9 mouse cellular contexts compared by ENCODE assay signal in the genomic region with DNA sequence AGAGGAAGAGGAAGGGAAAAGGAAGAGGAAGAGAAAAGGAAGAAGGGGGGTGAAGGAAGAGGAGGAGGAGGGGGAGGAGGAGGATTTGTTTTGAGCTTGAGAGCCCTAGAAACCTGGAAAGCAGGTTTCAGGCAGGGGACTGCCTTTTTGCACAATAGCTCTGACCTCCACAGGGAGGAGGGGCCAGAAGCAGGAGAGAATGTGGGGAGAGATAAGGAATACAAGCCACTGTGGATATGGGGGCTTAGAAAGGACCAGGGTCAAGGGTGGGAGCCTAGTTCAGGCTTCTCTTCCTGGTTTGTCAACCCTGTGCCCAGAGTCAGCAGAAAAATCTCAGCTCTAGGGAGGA. TPM values are rescaled to one million over a fixed set of nuclear protein-coding genes. Genes with fewer than 3 reads are reported as not detected.
DNase-seq lines count a peak whose midpoint lies in the region; ATAC-seq lines count a peak whose summit lies in the region.
"Had no signal": no experiment of that assay in that cellular context is flagged by ENCODE, and none has a peak within 500 bp of the region (broad histone marks: within the 10 kb centered on the region; RNA-seq: fewer than 3 reads in every experiment).

No protein-coding gene starts in this region.

- no peaks in the 10 kb centered on the region for H3K27me3 ChIP-seq in heart, embryonic 13.5 days (replicated peaks)
- H3K27me3 ChIP-seq in hindbrain, embryonic 16.5 days (replicated peaks; ENCODE audit: control insufficient read depth, insufficient read depth, low read length), result no peaks in the 10 kb centered on the region
- no peaks in the 10 kb centered on the region for H3K27me3 ChIP-seq in midbrain, embryonic 16.5 days (ENCODE audit: control insufficient read depth, insufficient read depth, low read depth, low read length)
- H3K27me3 ChIP-seq: Patski had no signal

- H3K9ac ChIP-seq in heart, embryonic 13.5 days, result peak overlapping the region; percentile 78
- H3K9ac ChIP-seq in hindbrain, embryonic 16.5 days (ENCODE audit: low read depth, low read length), result peak overlapping the region; percentile 50; the same call in 1 of the 2 replicates
- peak overlapping the region; percentile 32; the same call in 1 of the 2 replicates for H3K9ac ChIP-seq in midbrain, embryonic 16.5 days (ENCODE audit: low read depth, low read length)

- intact Hi-C loops in gastrocnemius, postnatal 14 days (cut with DNase I; ENCODE audit: low total_unique reads), result no loop called here

- no peaks in the 10 kb centered on the region for H3K36me3 ChIP-seq in heart, embryonic 13.5 days
- H3K36me3 ChIP-seq in hindbrain, embryonic 16.5 days (ENCODE audit: control insufficient read depth, insufficient read depth, low read length), result no peaks in the 10 kb centered on the region
- H3K36me3 ChIP-seq in midbrain, embryonic 16.5 days (ENCODE audit: control insufficient read depth, insufficient read depth, low read length), result no peaks in the 10 kb centered on the region

- H3K4me1 ChIP-seq in heart, embryonic 13.5 days, result peaks cover 87% of the 10 kb centered on the region
- peaks cover 31% of the 10 kb centered on the region for H3K4me1 ChIP-seq in brown adipose tissue, adult 24 weeks (ENCODE audit: control insufficient read depth, insufficient read depth, insufficient read length, low read length)
- H3K4me1 ChIP-seq in hindbrain, embryonic 16.5 days (ENCODE audit: control insufficient read depth, insufficient read depth, low read depth, low read length), result peaks cover 47% of the 10 kb centered on the region
- H3K4me1 ChIP-seq in midbrain, embryonic 16.5 days (ENCODE audit: control insufficient read depth, insufficient read depth, low read length), result peaks cover 50% of the 10 kb centered on the region

- peak overlapping the region; percentile 90 for H3K27ac ChIP-seq in heart, embryonic 13.5 days (replicated peaks)
- H3K27ac ChIP-seq in brown adipose tissue, adult 24 weeks (replicated peaks; ENCODE audit: low read depth, low read length), result peak overlapping the region; percentile 56
- peak overlapping the region; percentile 72 for H3K27ac ChIP-seq in hindbrain, embryonic 16.5 days (ENCODE audit: low read depth, low read length)
- peak overlapping the region; percentile 74 for H3K27ac ChIP-seq in midbrain, embryonic 16.5 days (ENCODE audit: low read length)

- H3K9me3 ChIP-seq in heart, embryonic 13.5 days, result no peaks in the 10 kb centered on the region
- H3K9me3 ChIP-seq in hindbrain, embryonic 16.5 days (ENCODE audit: control insufficient read depth, low read length), result no peaks in the 10 kb centered on the region
- H3K9me3 ChIP-seq in midbrain, embryonic 16.5 days (replicated peaks; ENCODE audit: control insufficient read depth, low read length, poor library complexity, severe bottlenecking), result no peaks in the 10 kb centered on the region

- peak overlapping the region; percentile 39 for H3K4me3 ChIP-seq in heart, embryonic 13.5 days
- H3K4me3 ChIP-seq in brown adipose tissue, adult 24 weeks (ENCODE audit: insufficient read depth, low read depth, low read length), result no peak overlapping the region
- no peak overlapping the region; the same call in 1 of the 2 replicates for H3K4me3 ChIP-seq in hindbrain, embryonic 16.5 days (ENCODE audit: low read length)
- H3K4me3 ChIP-seq in midbrain, embryonic 16.5 days (ENCODE audit: low read depth, low read length), result no peak overlapping the region

- no peak for ATAC-seq in heart, embryonic 13.5 days (ENCODE audit: extremely low read depth, insufficient number of reproducible peaks, low FRiP score, low TSS enrichment)
- no peak for ATAC-seq in hindbrain, embryonic 16.5 days
- peak; percentile 1; the same call in 1 of the 2 replicates for ATAC-seq in midbrain, embryonic 16.5 days
- ATAC-seq: Patski had no signal

- H3K4me2 ChIP-seq in heart, embryonic 13.5 days, result peak overlapping the region; percentile 71
- peak overlapping the region; percentile 61 for H3K4me2 ChIP-seq in hindbrain, embryonic 16.5 days (ENCODE audit: low read length)
- peak overlapping the region; percentile 56 for H3K4me2 ChIP-seq in midbrain, embryonic 16.5 days (ENCODE audit: low read length)

- no peak for DNase-seq in heart, adult 18-20 months
- no peak for DNase-seq in gastrocnemius, postnatal 14 days
- DNase-seq in MN1 (ENCODE audit: low spot score), result no peak
- no peak for DNase-seq in testis, postnatal 10 days (ENCODE audit: low spot score)

RNA-seq across cellular contexts. Expression of gene Trim8, which starts 21.6 kb away (rescaled TPM):
- polyA plus RNA-seq in heart, embryonic 13.5 days (2015; fragmentation: Nextera tagmentation; extraction: Ambion mirVana), result 13.2 and 13.9 TPM in 2 replicates
- 10 to 100 TPM; 33.9 to 38.8 TPM for total RNA-seq in heart, adult 18-20 months (2021)
- 12.4 and 17.4 TPM in 2 replicates for polyA plus RNA-seq in brown adipose tissue, adult 24 weeks (2012; ENCODE audit: insufficient read depth, insufficient read length, missing spikeins)
- polyA plus RNA-seq in hindbrain, embryonic 16.5 days (2015; fragmentation: Nextera tagmentation; extraction: Ambion mirVana), result 23.4 and 27.6 TPM in 2 replicates
- polyA plus RNA-seq in midbrain, embryonic 16.5 days (2015; fragmentation: Nextera tagmentation; extraction: Ambion mirVana), result 25.9 and 26.8 TPM in 2 replicates
- 10 to 100 TPM; 20.1 to 23.1 TPM for total RNA-seq in gastrocnemius, postnatal 14 days (2021)

RNA-seq across cellular contexts. Expression of gene Arl3, which starts 49.9 kb away (rescaled TPM):
- 82.1 and 97.1 TPM in 2 replicates for polyA plus RNA-seq in heart, embryonic 13.5 days (2015; fragmentation: Nextera tagmentation; extraction: Ambion mirVana)
- 10 to 100 TPM; 34.6 to 38.1 TPM for total RNA-seq in heart, adult 18-20 months (2021)
- 44.9 and 58.1 TPM in 2 replicates for polyA plus RNA-seq in brown adipose tissue, adult 24 weeks (2012; ENCODE audit: insufficient read depth, insufficient read length, missing spikeins)
- 211 and 247 TPM in 2 replicates for polyA plus RNA-seq in hindbrain, embryonic 16.5 days (2015; fragmentation: Nextera tagmentation; extraction: Ambion mirVana)
- polyA plus RNA-seq in midbrain, embryonic 16.5 days (2015; fragmentation: Nextera tagmentation; extraction: Ambion mirVana), result 213 and 226 TPM in 2 replicates
- total RNA-seq in gastrocnemius, postnatal 14 days (2021), result 10 to 100 TPM; 47.1 to 56.5 TPM

RNA-seq across cellular contexts. Expression of gene Sfxn2, which starts 50.1 kb away (rescaled TPM):
- 8.1 and 9.1 TPM in 2 replicates for polyA plus RNA-seq in heart, embryonic 13.5 days (2015; fragmentation: Nextera tagmentation; extraction: Ambion mirVana)
- total RNA-seq in heart, adult 18-20 months (2021), result 1 to 10 TPM; 2.0 to 2.8 TPM
- 3.8 and 6.4 TPM in 2 replicates for polyA plus RNA-seq in brown adipose tissue, adult 24 weeks (2012; ENCODE audit: insufficient read depth, insufficient read length, missing spikeins)
- polyA plus RNA-seq in hindbrain, embryonic 16.5 days (2015; fragmentation: Nextera tagmentation; extraction: Ambion mirVana), result 9.9 and 10.5 TPM in 2 replicates
- polyA plus RNA-seq in midbrain, embryonic 16.5 days (2015; fragmentation: Nextera tagmentation; extraction: Ambion mirVana), result 9.7 and 12.8 TPM in 2 replicates
- 1 to 10 TPM; 2.8 to 3.4 TPM for total RNA-seq in gastrocnemius, postnatal 14 days (2021)
